Mouse (Mus musculus) C2C12 (cell line): ENCODE data around the gene BC048403.

Source experiments
- CTCF ChIP-seq: IDR thresholded peaks from one replicate; pipeline ENCODE4 v1.5.1; 2011; ENCODE audit not compliant: control insufficient read depth, insufficient read depth, insufficient read length
- MAX ChIP-seq: IDR thresholded peaks from one replicate; pipeline ENCODE4 v1.6.1; 2011; ENCODE audit warnings: mild to moderate bottlenecking, control low read depth

GRCm38 (mm10) chr10:121750175-121750574 lies 10.4 kb downstream of the BC048403 start:
- TF ChIP-seq CTCF = no peak
- no peak for TF ChIP-seq MAX
